Mouse (Mus musculus) midbrain, embryonic 16.5 days (tissue): ENCODE measurements around the gene Gpr174. TPM values are rescaled to one million over a fixed set of nuclear protein-coding genes. Genes with fewer than 3 reads are reported as not detected.
"Not testable (repeated sequence)": the region's sequence is repeated elsewhere in the genome, so short reads cannot be mapped to it uniquely, and the experiment has no call there.

ENCODE experiments used
- ATAC-seq: fragments of 200-750 bp; cut with Nextera tagmentation; 2 replicates; pipeline ENCODE4 v1.8.0; 2017; ENCODE audit warnings: moderate TSS enrichment
- H3K27ac ChIP-seq: fragments of 300-500 bp; sonication (generic); 2 replicates; pipeline ENCODE4 v1.5.1; 2014; ENCODE audit warnings: mild to moderate bottlenecking, low read length, mixed read lengths
- H3K27me3 ChIP-seq: fragments of 300-500 bp; sonication (generic); 2 replicates; pipeline ENCODE4 v1.6.1; 2014; ENCODE audit warnings: low read depth, low read length, mixed read lengths; ENCODE audit not compliant: control insufficient read depth, insufficient read depth
- H3K36me3 ChIP-seq: fragments of 300-500 bp; sonication (generic); 2 replicates; pipeline ENCODE4 v1.6.1; 2014; ENCODE audit warnings: mild to moderate bottlenecking, low read length, moderate library complexity, mixed read lengths; ENCODE audit not compliant: control insufficient read depth, insufficient read depth
- H3K4me1 ChIP-seq: fragments of 300-500 bp; sonication (generic); 2 replicates; pipeline ENCODE4 v1.6.1; 2014; ENCODE audit warnings: mild to moderate bottlenecking, low read length, mixed read lengths; ENCODE audit not compliant: control insufficient read depth, insufficient read depth
- H3K4me2 ChIP-seq: fragments of 300-500 bp; sonication (generic); 2 replicates; pipeline ENCODE4 v1.6.1; 2014; ENCODE audit warnings: mild to moderate bottlenecking, low read length, mixed read lengths
- H3K4me3 ChIP-seq: fragments of 300-500 bp; sonication (generic); 2 replicates; pipeline ENCODE4 v1.5.1; 2014; ENCODE audit warnings: low read depth, mild to moderate bottlenecking, low read length, moderate library complexity, mixed read lengths
- H3K9ac ChIP-seq: fragments of 300-500 bp; sonication (generic); 2 replicates; pipeline ENCODE4 v1.6.1; 2014; ENCODE audit warnings: low read depth, low read length, mixed read lengths
- H3K9me3 ChIP-seq: fragments of 300-500 bp; sonication (generic); replicated peaks from 2 replicates; pipeline ENCODE4 v1.6.1; 2014; ENCODE audit warnings: mild to moderate bottlenecking, low read length, mixed read lengths; ENCODE audit not compliant: control insufficient read depth, poor library complexity, severe bottlenecking
- WGBS: fragments of 180-500 bp; shearing (Covaris S2); extraction: QIAGEN DNeasy Blood & Tissue Kit; methylation state at CpG from one replicate; pipeline ENCODE4 v1.1.7; 2014; 5-methylcytosine and 5-hydroxymethylcytosine counted together
- polyA plus RNA-seq: library from polyadenylated mRNA; unstranded; fragments of >200 nt; fragmentation: Nextera tagmentation; extraction: Ambion mirVana; gene quantifications from 2 replicates; pipeline ENCODE4 v1.2.1, GENCODE M21; 2015

The Gpr174 gene
- polyA plus RNA-seq, 1 experiment from 2014 or later = 0.09 TPM

DNA sequence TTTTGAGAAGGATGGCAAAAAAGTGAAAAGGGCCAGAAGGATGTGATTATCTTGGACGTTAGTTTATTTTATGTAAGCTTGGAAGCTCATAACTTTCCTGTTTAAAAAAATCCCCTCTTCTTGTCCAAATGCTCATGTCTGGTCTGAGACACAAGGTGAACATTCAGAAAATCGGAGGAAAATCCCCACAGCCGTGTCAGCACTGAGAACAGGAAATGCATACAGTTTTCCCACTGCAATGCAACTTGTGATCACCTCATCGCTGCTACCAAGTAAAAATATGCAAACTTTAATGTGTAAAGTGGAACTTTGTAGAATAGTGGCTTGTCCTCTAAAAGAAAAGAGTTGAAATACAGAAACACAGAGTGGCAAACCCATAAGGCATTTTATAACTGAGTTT is 28.5 kb downstream of the Gpr174 start:
- no peak overlapping the region for H3K4me3 ChIP-seq
- no peak overlapping the region for H3K9ac ChIP-seq
- no peaks in the 10 kb centered on the region for H3K9me3 ChIP-seq
- no peaks in the 10 kb centered on the region for H3K27me3 ChIP-seq
- no peak overlapping the region for H3K4me2 ChIP-seq
- ATAC-seq = no peak
- no peaks in the 10 kb centered on the region for H3K36me3 ChIP-seq
- WGBS = 78% methylated on average over 4 of the region's 4 CpGs
- H3K4me1 ChIP-seq = no peaks in the 10 kb centered on the region
- no peak overlapping the region for H3K27ac ChIP-seq

- H3K36me3 ChIP-seq, H3K4me2 ChIP-seq, H3K4me3 ChIP-seq, H3K9ac ChIP-seq, H3K9me3 ChIP-seq, H3K4me1 ChIP-seq, H3K27ac ChIP-seq, H3K27me3 ChIP-seq, ATAC-seq: not testable (repeated sequence)
- WGBS = 91% methylated on average over 6 of the region's 6 CpGs
These were observed 42.2 kb downstream of the Gpr174 start for GRCm38 (mm10) chrX:107297861-107298260.

DNA sequence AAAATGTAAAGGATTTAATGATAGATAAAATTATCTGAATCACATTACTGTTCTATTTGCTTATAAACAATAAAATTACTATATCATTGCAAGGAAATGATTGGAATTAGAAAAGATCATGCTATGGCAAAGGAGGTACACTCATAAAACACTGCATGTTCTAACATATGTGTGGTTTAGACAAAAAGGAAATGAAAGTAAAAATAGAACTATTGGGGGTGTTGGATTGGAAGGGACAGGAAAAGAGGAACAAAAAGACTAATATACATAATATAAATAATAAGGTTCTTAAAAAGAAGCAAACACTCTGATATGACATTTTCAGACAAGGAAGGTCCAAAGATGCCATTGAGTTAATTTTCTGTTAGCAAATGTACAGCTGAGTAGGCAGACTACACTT is 43.1 kb downstream of the Gpr174 start:
- no peak for ATAC-seq
- no peaks in the 10 kb centered on the region for H3K4me1 ChIP-seq
- no peaks in the 10 kb centered on the region for H3K27me3 ChIP-seq
- H3K4me3 ChIP-seq = no peak overlapping the region
- H3K9me3 ChIP-seq = no peaks in the 10 kb centered on the region
- H3K4me2 ChIP-seq = no peak overlapping the region
- no peak overlapping the region for H3K9ac ChIP-seq
- no peaks in the 10 kb centered on the region for H3K36me3 ChIP-seq
- H3K27ac ChIP-seq = no peak overlapping the region

- H3K4me1 ChIP-seq = no peaks in the 10 kb centered on the region
- H3K4me3 ChIP-seq = no peak overlapping the region
- H3K36me3 ChIP-seq = no peaks in the 10 kb centered on the region
- no peaks in the 10 kb centered on the region for H3K27me3 ChIP-seq
- H3K4me2 ChIP-seq = no peak overlapping the region
- ATAC-seq = no peak
- no peak overlapping the region for H3K27ac ChIP-seq
- H3K9me3 ChIP-seq = no peaks in the 10 kb centered on the region
- no peak overlapping the region for H3K9ac ChIP-seq
These were observed 50.8 kb downstream of the Gpr174 start for GRCm38 (mm10) chrX:107306492-107306891.

- no peaks in the 10 kb centered on the region for H3K4me1 ChIP-seq
- WGBS = 63% methylated on average over 5 of the region's 5 CpGs
- no peaks in the 10 kb centered on the region for H3K27me3 ChIP-seq
- H3K27ac ChIP-seq = no peak overlapping the region
- no peaks in the 10 kb centered on the region for H3K36me3 ChIP-seq
- ATAC-seq = no peak
- no peak overlapping the region for H3K4me3 ChIP-seq
- no peaks in the 10 kb centered on the region for H3K9me3 ChIP-seq
- no peak overlapping the region for H3K4me2 ChIP-seq
- H3K9ac ChIP-seq = no peak overlapping the region
These were observed 56.9 kb downstream of the Gpr174 start for GRCm38 (mm10) chrX:107312533-107312932.

DNA sequence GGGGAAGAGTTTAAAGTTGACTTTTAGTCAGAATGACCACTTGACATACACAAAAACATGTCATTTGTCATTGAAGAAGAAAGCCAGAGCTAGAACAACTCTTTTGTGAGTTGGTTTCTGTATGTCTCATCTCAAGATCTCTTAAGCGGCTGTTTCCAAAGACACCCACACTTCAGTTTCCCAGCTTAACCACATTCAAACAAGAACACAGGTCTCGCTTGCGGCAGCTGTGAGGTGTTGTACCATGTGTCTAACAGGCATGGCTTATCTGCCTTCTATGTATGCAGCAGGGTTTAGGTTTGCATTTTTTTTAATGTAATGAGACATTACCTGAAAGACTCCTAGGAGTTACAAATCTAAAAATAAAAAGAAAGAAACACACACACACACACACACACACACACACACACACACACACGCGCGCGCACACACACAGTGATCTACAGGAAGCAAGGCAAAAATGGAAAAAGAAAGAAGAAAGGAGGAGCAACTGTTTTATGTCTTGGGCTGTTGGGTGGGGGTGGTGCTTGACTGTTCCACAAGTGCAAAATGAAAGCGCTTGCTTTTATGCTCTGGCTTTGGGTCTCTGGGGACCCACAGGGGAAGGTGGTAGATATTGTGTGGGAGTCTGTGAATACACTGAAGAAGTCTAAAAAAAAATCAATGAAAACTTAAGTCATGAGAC is 70.2 kb downstream of the Gpr174 start:
- H3K9me3 ChIP-seq = no peaks in the 10 kb centered on the region
- H3K27me3 ChIP-seq = no peaks in the 10 kb centered on the region
- no peak overlapping the region for H3K4me3 ChIP-seq
- WGBS = 89% methylated on average over 4 of the region's 8 CpGs
- H3K36me3 ChIP-seq = no peaks in the 10 kb centered on the region
- H3K4me1 ChIP-seq = no peaks in the 10 kb centered on the region
- no peak overlapping the region for H3K9ac ChIP-seq
- no peak overlapping the region for H3K27ac ChIP-seq
- H3K4me2 ChIP-seq = no peak overlapping the region
- no peak for ATAC-seq

GRCm38 (mm10) chrX:107329849-107330248 is 74.2 kb downstream of the Gpr174 start:
- Histone ChIP-seq H3K9ac (no peak overlapping the region), H3K36me3 (no peaks in the 10 kb centered on the region), H3K27ac (no peak overlapping the region), H3K4me1 (no peaks in the 10 kb centered on the region), H3K9me3 (no peaks in the 10 kb centered on the region), H3K4me2 (no peak overlapping the region), H3K27me3 (no peaks in the 10 kb centered on the region), H3K4me3 (no peak overlapping the region)
- no peak for ATAC-seq
- 90% methylated on average over 3 of the region's 3 CpGs for WGBS

- H3K4me2 ChIP-seq = no peak overlapping the region
- H3K9me3 ChIP-seq = no peaks in the 10 kb centered on the region
- no peak overlapping the region for H3K9ac ChIP-seq
- H3K27me3 ChIP-seq = no peaks in the 10 kb centered on the region
- no peak overlapping the region for H3K4me3 ChIP-seq
- no peak for ATAC-seq
- H3K4me1 ChIP-seq = no peaks in the 10 kb centered on the region
- 100% methylated on average over 1 of the region's 1 CpGs for WGBS
- H3K27ac ChIP-seq = no peak overlapping the region
- no peaks in the 10 kb centered on the region for H3K36me3 ChIP-seq
These were observed 80.9 kb downstream of the Gpr174 start for GRCm38 (mm10) chrX:107336609-107337008.

DNA sequence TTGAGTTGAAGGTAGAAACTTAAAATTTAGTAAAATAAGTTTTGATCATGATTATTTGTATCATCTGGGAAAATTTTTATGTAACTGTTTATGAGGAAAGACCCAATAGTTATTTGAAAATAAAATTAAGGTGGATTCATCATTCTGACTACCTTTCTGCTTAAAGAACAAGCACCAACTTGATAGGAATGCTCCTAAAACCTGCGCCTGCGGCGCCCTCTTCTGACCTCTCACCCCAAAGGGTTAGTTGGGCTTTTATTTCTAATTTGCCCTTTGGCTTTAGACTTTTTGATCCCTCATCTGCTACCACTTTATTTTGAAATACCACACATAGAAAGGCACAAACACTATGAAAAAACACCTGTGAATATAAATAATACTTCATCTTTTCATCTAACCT is 86.3 kb downstream of the Gpr174 start:
- no peak for ATAC-seq
- WGBS = 61% methylated on average over 3 of the region's 3 CpGs

More for the DNA sequence above, 86.3 kb downstream of the Gpr174 start:
- Histone ChIP-seq H3K9me3 (no peaks in the 10 kb centered on the region; the same call in 1 of the 2 replicates), H3K27ac (no peak overlapping the region), H3K4me2 (no peak overlapping the region), H3K27me3 (no peaks in the 10 kb centered on the region), H3K36me3 (no peaks in the 10 kb centered on the region), H3K4me3 (no peak overlapping the region), H3K4me1 (no peaks in the 10 kb centered on the region), H3K9ac (no peak overlapping the region)
